Mouse (Mus musculus): ENCODE results near the gene Ace. TPM values are rescaled to one million over a fixed set of nuclear protein-coding genes. Genes with fewer than 3 reads are reported as not detected.
"Not testable (repeated sequence)": the region's sequence is repeated elsewhere in the genome, so short reads cannot be mapped to it uniquely, and the experiment has no call there.

Ace gene
- polyA plus RNA-seq, 1 experiment from 2014 or later = 1.3 TPM

DNA sequence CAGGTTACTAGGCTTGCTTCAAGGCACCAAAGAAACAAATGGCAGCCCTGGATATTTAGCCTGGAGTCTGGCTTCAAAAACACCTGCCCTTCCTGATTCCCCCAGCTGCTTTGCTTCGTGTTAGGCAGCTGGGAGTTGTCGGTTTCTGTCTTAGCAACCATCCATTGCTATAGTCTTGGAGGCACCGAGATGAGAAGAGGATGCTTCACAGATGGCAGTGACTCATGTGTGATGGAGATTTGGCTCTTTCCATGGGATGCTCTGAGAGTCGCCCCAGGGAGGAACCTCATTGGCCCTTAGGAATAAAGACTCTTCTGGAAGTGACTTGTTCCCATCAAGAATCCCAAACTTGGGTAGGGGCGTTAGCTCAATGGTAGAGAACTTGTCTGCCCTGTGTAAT, 48.7 kb downstream of the Ace start:
- no peak for ATAC-seq (ENCODE audit: low read depth)
- Histone ChIP-seq H3K4me2 (ENCODE audit: low read depth, low read length) (no peak overlapping the region), H3K27ac (replicated peaks; ENCODE audit: low read depth, low read length) (no peak overlapping the region), H3K27me3 (replicated peaks; ENCODE audit: control insufficient read depth, insufficient read depth, low read length) (peaks cover 16% of the 10 kb centered on the region), H3K9me3 (ENCODE audit: control insufficient read depth, low read length) (no peaks in the 10 kb centered on the region), H3K9ac (ENCODE audit: low read depth, low read length) (no peak overlapping the region), H3K36me3 (ENCODE audit: control insufficient read depth, insufficient read depth, low read length) (no peaks in the 10 kb centered on the region), H3K4me1 (ENCODE audit: control insufficient read depth, insufficient read depth, low read length) (peaks cover 23% of the 10 kb centered on the region), H3K4me3 (ENCODE audit: low read depth, low read length) (no peak overlapping the region)
- no peak for DNase-seq (ENCODE audit: low spot score)
- 78% methylated on average over 5 of the region's 5 CpGs for WGBS

DNA sequence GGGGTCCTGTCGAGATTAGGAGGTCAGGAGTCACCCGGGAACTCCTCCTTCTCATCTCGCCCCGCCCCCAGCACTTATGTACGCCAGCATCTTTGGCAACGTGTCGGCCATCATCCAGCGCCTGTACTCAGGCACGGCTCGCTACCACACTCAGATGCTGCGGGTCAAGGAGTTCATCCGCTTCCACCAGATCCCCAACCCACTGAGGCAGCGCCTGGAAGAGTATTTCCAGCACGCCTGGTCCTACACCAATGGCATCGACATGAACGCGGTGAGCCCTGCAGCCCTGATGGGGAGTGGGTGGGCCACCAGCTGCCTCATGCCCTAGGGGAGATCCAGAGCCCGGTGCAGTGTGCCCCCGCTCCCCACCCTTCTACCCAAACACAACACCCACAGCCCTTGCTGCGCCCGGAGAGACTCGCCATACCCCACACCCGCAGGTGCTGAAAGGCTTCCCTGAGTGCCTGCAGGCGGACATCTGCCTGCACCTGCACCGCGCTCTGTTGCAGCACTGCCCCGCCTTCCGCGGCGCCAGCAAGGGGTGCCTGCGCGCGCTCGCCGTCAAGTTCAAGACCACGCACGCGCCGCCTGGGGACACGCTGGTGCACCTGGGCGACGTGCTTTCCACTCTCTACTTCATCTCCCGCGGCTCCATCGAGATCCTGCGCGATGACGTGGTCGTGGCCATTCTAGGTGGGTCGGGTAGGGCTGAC, 52.5 kb downstream of the Ace start:
- H3K36me3 ChIP-seq (ENCODE audit: control insufficient read depth, insufficient read depth, low read length) = no peaks in the 10 kb centered on the region
- H3K4me3 ChIP-seq (ENCODE audit: low read depth, low read length) = peak overlapping the region; percentile 28
- ATAC-seq (ENCODE audit: low read depth) = peak; percentile 61
- H3K4me2 ChIP-seq (ENCODE audit: low read depth, low read length) = peak overlapping the region; percentile 52
- H3K27me3 ChIP-seq (replicated peaks; ENCODE audit: control insufficient read depth, insufficient read depth, low read length) = peaks cover 16% of the 10 kb centered on the region
- no peak overlapping the region for H3K27ac ChIP-seq (replicated peaks; ENCODE audit: low read depth, low read length)
- H3K9me3 ChIP-seq (ENCODE audit: control insufficient read depth, low read length) = no peaks in the 10 kb centered on the region
- peak overlapping the region; percentile 34; the same call in 1 of the 2 replicates for H3K9ac ChIP-seq (ENCODE audit: low read depth, low read length)
- DNase-seq (ENCODE audit: low spot score) = peak; percentile 38
- peaks cover 9% of the 10 kb centered on the region; the same call in 1 of the 2 replicates for H3K4me1 ChIP-seq (ENCODE audit: control insufficient read depth, insufficient read depth, low read length)
- WGBS = under 1% methylated on average over 42 of the region's 50 CpGs

DNA sequence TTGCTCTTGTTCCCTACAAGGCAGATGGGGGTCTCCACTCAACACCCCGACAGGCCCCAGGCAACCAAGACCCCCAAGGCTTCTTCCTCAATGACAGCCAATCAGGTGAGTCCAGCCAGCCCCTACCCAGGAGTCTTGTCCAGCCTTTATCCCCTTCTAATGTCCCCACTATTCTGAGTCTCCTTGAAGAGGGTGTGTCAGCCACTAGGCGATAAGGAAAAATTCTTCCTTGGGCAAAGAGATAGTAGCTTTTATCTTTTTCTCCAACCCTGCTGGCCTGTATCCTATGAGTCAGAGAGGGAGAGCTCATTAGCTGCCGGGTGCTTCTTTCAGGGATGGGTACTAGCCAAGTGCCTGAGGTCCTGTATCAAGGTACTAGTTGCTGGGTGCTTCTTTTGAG, 58.0 kb downstream of the Ace start:
- Histone ChIP-seq H3K36me3 (ENCODE audit: control insufficient read depth, insufficient read depth, low read length) (no peaks in the 10 kb centered on the region), H3K9me3 (ENCODE audit: control insufficient read depth, low read length) (no peaks in the 10 kb centered on the region), H3K4me2 (ENCODE audit: low read depth, low read length) (no peak overlapping the region), H3K27me3 (replicated peaks; ENCODE audit: control insufficient read depth, insufficient read depth, low read length) (peaks cover 3% of the 10 kb centered on the region), H3K4me1 (ENCODE audit: control insufficient read depth, insufficient read depth, low read length) (no peaks in the 10 kb centered on the region), H3K9ac (ENCODE audit: low read depth, low read length) (no peak overlapping the region), H3K27ac (replicated peaks; ENCODE audit: low read depth, low read length) (no peak overlapping the region), H3K4me3 (ENCODE audit: low read depth, low read length) (no peak overlapping the region)
- WGBS = 84% methylated on average over 3 of the region's 3 CpGs
- DNase-seq (ENCODE audit: low spot score) (no peak), ATAC-seq (ENCODE audit: low read depth) (no peak)

DNA sequence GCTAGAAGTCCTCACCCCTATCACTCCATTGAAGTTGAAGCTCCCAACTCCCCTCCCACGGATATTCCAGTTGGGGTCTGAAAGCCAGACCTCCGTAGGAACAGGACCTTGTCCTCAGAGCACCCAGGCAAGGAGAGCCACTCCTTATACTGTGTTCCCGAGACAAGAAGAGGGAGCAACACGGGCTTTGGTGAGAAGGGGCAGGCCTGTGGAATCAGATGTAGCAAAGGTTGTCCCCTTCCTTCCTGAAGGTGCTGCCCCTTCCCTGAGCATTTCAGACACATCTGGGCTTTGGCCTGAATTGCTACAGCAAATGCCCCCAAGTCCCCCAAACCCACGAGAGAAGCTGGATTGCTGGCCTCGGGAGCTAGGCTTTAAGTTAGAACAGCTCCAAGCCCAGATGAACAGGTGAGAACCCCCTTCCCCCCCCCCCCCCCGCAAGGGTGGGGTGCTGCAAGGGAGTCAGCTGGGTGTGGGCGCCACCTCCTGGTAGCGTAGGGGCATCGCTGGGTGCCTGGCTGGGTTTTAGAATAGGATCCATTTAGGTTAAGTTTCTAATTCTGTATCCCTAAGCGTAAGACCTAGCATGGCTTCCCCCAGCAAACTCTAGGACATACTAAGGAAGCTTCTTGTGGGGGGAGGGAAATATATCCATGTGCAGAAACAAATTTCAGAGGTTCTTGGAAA, 58.9 kb downstream of the Ace start:
- DNase-seq (ENCODE audit: low spot score) (peak; percentile 34), ATAC-seq (ENCODE audit: low read depth) (peak; percentile 50; the same call in 1 of the 2 replicates)
- Histone ChIP-seq H3K4me1 (ENCODE audit: control insufficient read depth, insufficient read depth, low read length) (no peaks in the 10 kb centered on the region), H3K4me3 (ENCODE audit: low read depth, low read length) (no peak overlapping the region), H3K36me3 (ENCODE audit: control insufficient read depth, insufficient read depth, low read length) (no peaks in the 10 kb centered on the region), H3K27ac (replicated peaks; ENCODE audit: low read depth, low read length) (no peak overlapping the region), H3K27me3 (replicated peaks; ENCODE audit: control insufficient read depth, insufficient read depth, low read length) (no peaks in the 10 kb centered on the region), H3K4me2 (ENCODE audit: low read depth, low read length) (no peak overlapping the region), H3K9me3 (ENCODE audit: control insufficient read depth, low read length) (no peaks in the 10 kb centered on the region), H3K9ac (ENCODE audit: low read depth, low read length) (no peak overlapping the region)
- WGBS = 35% methylated on average over 11 of the region's 11 CpGs

DNA sequence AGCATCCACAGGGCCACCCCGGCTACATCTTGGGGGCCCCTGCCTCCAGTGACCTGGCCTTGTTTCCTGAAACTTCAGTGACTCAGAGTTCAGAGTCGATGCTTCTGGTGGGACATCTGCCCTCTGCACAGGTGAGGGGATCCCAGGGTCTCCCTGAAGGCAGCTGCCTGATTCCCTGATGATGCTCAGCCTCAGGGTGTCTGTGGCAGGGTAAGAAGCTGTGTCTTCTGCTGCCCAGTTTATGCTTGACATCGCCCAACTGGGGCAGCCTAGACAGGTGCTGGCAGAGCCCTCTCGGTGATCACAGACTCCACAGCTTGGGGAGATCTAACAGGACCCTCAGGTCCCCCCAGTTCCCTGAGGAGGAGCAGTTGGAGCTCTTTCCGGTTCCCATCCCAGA, 59.9 kb downstream of the Ace start:
- H3K36me3 ChIP-seq (ENCODE audit: control insufficient read depth, insufficient read depth, low read length) = no peaks in the 10 kb centered on the region
- H3K9ac ChIP-seq (ENCODE audit: low read depth, low read length) = no peak overlapping the region
- no peak overlapping the region for H3K27ac ChIP-seq (replicated peaks; ENCODE audit: low read depth, low read length)
- H3K9me3 ChIP-seq (ENCODE audit: control insufficient read depth, low read length) = no peaks in the 10 kb centered on the region
- no peaks in the 10 kb centered on the region for H3K4me1 ChIP-seq (ENCODE audit: control insufficient read depth, insufficient read depth, low read length)
- ATAC-seq (ENCODE audit: low read depth) = no peak
- H3K27me3 ChIP-seq (replicated peaks; ENCODE audit: control insufficient read depth, insufficient read depth, low read length) = no peaks in the 10 kb centered on the region
- no peak for DNase-seq (ENCODE audit: low spot score)
- no peak overlapping the region for H3K4me2 ChIP-seq (ENCODE audit: low read depth, low read length)
- 96% methylated on average over 5 of the region's 5 CpGs for WGBS
- H3K4me3 ChIP-seq (ENCODE audit: low read depth, low read length) = no peak overlapping the region

DNA sequence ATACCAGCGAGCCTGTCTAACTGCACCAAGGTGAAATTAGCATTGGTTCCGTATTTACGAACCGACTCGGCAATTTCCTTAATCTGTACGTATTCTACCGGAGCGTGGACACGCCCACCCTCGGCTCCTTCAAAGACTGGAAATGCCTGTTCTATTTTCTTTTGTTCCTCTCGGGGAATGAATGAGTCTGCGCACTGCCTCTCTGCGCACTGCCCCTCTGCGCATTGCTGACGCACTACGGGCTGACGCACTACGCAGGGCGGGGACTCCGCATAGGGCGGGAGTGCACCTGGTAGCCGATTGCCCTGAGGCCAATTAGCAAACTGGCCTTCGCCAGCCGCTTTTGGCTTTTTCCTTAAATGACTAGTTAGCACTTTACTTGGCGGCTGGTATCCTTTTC, 64.3 kb downstream of the Ace start:
- WGBS = 43% methylated on average over 4 of the region's 25 CpGs
- not testable (repeated sequence) for H3K27me3 ChIP-seq (replicated peaks; ENCODE audit: control insufficient read depth, insufficient read depth, low read length); DNase-seq (ENCODE audit: low spot score); H3K4me1 ChIP-seq (ENCODE audit: control insufficient read depth, insufficient read depth, low read length); H3K27ac ChIP-seq (replicated peaks; ENCODE audit: low read depth, low read length); ATAC-seq (ENCODE audit: low read depth); H3K36me3 ChIP-seq (ENCODE audit: control insufficient read depth, insufficient read depth, low read length); H3K9me3 ChIP-seq (ENCODE audit: control insufficient read depth, low read length); H3K4me2 ChIP-seq (ENCODE audit: low read depth, low read length)
- Histone ChIP-seq H3K9ac (ENCODE audit: low read depth, low read length) (peak overlapping the region; percentile 28; the same call in 1 of the 2 replicates), H3K4me3 (ENCODE audit: low read depth, low read length) (peak overlapping the region; percentile 32)

DNA sequence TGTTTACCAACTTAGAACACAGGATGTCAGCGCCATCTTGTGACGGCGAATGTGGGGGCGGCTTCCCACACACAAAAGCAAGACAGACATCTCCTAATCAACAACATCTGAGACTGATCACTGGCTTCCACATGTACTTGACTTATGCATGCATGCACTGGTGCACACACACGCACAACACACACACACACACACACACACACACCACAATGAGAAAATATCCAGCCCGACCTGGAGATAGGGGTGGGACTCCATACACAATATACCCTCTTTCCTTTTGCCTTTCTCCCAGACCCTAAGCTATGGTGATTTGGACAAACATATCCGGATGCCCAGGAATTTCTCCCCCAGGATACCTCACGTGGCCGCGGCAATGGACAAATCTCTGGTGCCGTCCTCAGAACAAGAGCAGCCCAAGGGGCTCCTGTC, 65.8 kb downstream of the Ace start:
- peak overlapping the region; percentile 82 for H3K27ac ChIP-seq (replicated peaks; ENCODE audit: low read depth, low read length)
- peaks cover 11% of the 10 kb centered on the region for H3K4me1 ChIP-seq (ENCODE audit: control insufficient read depth, insufficient read depth, low read length)
- peak overlapping the region; percentile 7; the same call in 1 of the 2 replicates for H3K4me3 ChIP-seq (ENCODE audit: low read depth, low read length)
- H3K4me2 ChIP-seq (ENCODE audit: low read depth, low read length) = peak overlapping the region; percentile 45
- no peaks in the 10 kb centered on the region for H3K9me3 ChIP-seq (ENCODE audit: control insufficient read depth, low read length)
- peak; percentile 83 for DNase-seq (ENCODE audit: low spot score)
- no peaks in the 10 kb centered on the region for H3K36me3 ChIP-seq (ENCODE audit: control insufficient read depth, insufficient read depth, low read length)
- WGBS = 43% methylated on average over 11 of the region's 11 CpGs
- no peaks in the 10 kb centered on the region for H3K27me3 ChIP-seq (replicated peaks; ENCODE audit: control insufficient read depth, insufficient read depth, low read length)
- peak; percentile 27; the same call in 1 of the 2 replicates for ATAC-seq (ENCODE audit: low read depth)
- peak overlapping the region; percentile 9; the same call in 1 of the 2 replicates for H3K9ac ChIP-seq (ENCODE audit: low read depth, low read length)

DNA sequence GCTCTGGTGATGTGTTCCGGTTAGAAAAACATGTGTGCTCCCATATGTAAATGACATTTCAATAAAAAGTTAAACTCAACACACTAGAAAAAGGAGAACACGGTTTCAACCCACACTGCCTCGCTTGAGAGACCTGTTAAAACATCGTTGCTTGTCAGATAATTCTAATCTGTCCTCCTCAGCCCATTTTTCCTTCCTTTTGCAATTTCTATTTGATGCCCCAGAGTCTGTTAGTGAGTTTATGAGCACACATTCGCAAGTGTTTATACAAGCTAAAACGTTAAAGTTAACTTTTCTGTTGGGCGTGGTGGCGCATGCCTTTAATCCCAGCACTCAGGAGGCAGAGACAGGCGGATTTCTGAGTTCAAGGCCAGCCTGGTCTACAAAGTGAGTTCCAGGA, 67.2 kb downstream of the Ace start:
- no peak overlapping the region for H3K27ac ChIP-seq (replicated peaks; ENCODE audit: low read depth, low read length)
- peaks cover 12% of the 10 kb centered on the region for H3K4me1 ChIP-seq (ENCODE audit: control insufficient read depth, insufficient read depth, low read length)
- no peak overlapping the region for H3K4me2 ChIP-seq (ENCODE audit: low read depth, low read length)
- no peaks in the 10 kb centered on the region for H3K36me3 ChIP-seq (ENCODE audit: control insufficient read depth, insufficient read depth, low read length)
- 87% methylated on average over 9 of the region's 9 CpGs for WGBS
- no peaks in the 10 kb centered on the region for H3K9me3 ChIP-seq (ENCODE audit: control insufficient read depth, low read length)
- H3K9ac ChIP-seq (ENCODE audit: low read depth, low read length) = no peak overlapping the region
- H3K4me3 ChIP-seq (ENCODE audit: low read depth, low read length) = no peak overlapping the region
- no peak for ATAC-seq (ENCODE audit: low read depth)
- DNase-seq (ENCODE audit: low spot score) = no peak
- no peaks in the 10 kb centered on the region for H3K27me3 ChIP-seq (replicated peaks; ENCODE audit: control insufficient read depth, insufficient read depth, low read length)

All from embryonic facial prominence, embryonic 14.5 days (tissue).